Mouse (Mus musculus): ENCODE measurements around the gene Pdlim5. TPM values are rescaled to one million over a fixed set of nuclear protein-coding genes. Genes with fewer than 3 reads are reported as not detected.

Pdlim5 gene
- total RNA-seq, 1 experiment, result 38.8 TPM

DNA sequence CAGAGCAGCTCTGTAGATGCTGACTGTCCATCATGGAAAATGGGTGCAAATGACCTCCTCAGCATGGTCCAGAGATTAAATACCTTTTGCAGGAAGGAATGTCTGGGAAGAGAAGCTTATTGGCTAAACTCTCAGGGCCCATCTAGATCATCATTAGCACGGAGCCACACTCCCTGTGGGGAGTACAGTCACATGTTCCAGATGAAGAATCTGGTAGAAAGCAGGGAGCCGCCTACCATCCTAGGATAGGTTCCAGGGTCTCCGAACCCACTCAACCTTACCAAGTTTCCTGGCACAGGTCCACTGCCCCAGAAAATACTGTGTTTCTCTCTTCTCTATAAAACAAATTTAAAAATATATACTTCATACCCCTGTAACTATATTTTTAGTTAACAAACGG is 57.4 kb downstream of the Pdlim5 start:
- TF ChIP-seq MAFK (IDR thresholded peaks at IDR 0.05; ENCODE audit: insufficient read depth, low read depth, low read length) (no peak), CHD2 (IDR thresholded peaks at IDR 0.05; ENCODE audit: low read depth, low read length) (no peak), HCFC1 (IDR thresholded peaks at IDR 0.05; ENCODE audit: borderline replicate concordance, insufficient read depth, low read length) (no peak), ZNF384 (IDR thresholded peaks at IDR 0.05; ENCODE audit: low read depth, low read length) (no peak), ZC3H11A (IDR thresholded peaks at IDR 0.05; ENCODE audit: borderline replicate concordance, low read depth, low read length) (no peak)
- no peak for DNase-seq (ENCODE audit: low read depth, low spot score)
- in situ Hi-C loops (cut with MboI; ENCODE audit: low sequenced_read_pairs in 2 of 2, unreplicated experiment in 2 of 2), result no loop called here
- Histone ChIP-seq H3K27ac (ENCODE audit: insufficient read depth, low read depth, low read length, poor library complexity, severe bottlenecking) (no peak overlapping the region), H3K4me1 (ENCODE audit: control insufficient read depth in 2 of 2, insufficient read depth in 2 of 2, low read length in 2 of 2, poor library complexity in 1 of 2) (no peaks in the 10 kb centered on the region), H3K4me3 (ENCODE audit: insufficient read depth in 1 of 2, low read depth in 1 of 2, low read length in 2 of 2, poor library complexity in 1 of 2, severe bottlenecking in 1 of 2) (no peak overlapping the region), H3K9me3 (ENCODE audit: control insufficient read depth, insufficient read depth, low read depth, low read length) (no peaks in the 10 kb centered on the region), H3K36me3 (ENCODE audit: control insufficient read depth, insufficient read depth, low read length, poor library complexity, severe bottlenecking) (no peaks in the 10 kb centered on the region), H3K9ac (ENCODE audit: insufficient read depth, low read depth, low read length, poor library complexity, severe bottlenecking) (no peak overlapping the region)

DNA sequence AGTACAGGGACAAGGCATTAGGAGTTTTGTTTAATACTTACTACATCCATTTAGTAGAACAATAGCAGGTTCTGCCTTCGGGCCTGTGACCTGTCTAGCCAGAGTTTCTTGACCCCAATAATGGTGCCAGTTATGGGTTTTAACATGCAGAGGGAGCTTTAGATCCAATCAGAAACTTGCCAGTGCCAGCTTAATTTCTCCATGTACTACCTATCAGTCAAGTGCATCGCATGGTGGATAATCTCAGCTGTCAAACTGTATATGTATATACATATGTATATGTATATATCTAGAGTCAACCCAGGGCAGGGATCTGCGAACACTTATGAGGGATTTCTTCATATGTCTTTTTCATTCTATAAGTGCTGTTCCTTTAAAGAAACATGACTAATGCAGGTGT is 61.0 kb downstream of the Pdlim5 start:
- Histone ChIP-seq H3K9ac (ENCODE audit: insufficient read depth, low read depth, low read length, poor library complexity, severe bottlenecking) (no peak overlapping the region), H3K36me3 (ENCODE audit: control insufficient read depth, insufficient read depth, low read length, poor library complexity, severe bottlenecking) (no peaks in the 10 kb centered on the region), H3K27ac (ENCODE audit: insufficient read depth, low read depth, low read length, poor library complexity, severe bottlenecking) (no peak overlapping the region), H3K4me3 (ENCODE audit: insufficient read depth in 1 of 2, low read depth in 1 of 2, low read length in 2 of 2, poor library complexity in 1 of 2, severe bottlenecking in 1 of 2) (no peak overlapping the region), H3K9me3 (ENCODE audit: control insufficient read depth, insufficient read depth, low read depth, low read length) (no peaks in the 10 kb centered on the region), H3K4me1 (ENCODE audit: control insufficient read depth in 2 of 2, insufficient read depth in 2 of 2, low read length in 2 of 2, poor library complexity in 1 of 2) (peaks cover 0 to 2% of the 10 kb centered on the region in 2 experiments; a peak in 1 of 4 replicates)
- in situ Hi-C loops (cut with MboI; ENCODE audit: low sequenced_read_pairs in 2 of 2, unreplicated experiment in 2 of 2), result no loop called here
- TF ChIP-seq HCFC1 (IDR thresholded peaks at IDR 0.05; ENCODE audit: borderline replicate concordance, insufficient read depth, low read length), result no peak
- TF ChIP-seq ZC3H11A (IDR thresholded peaks at IDR 0.05; ENCODE audit: borderline replicate concordance, low read depth, low read length), result no peak
- no peak for TF ChIP-seq CHD2 (IDR thresholded peaks at IDR 0.05; ENCODE audit: low read depth, low read length)
- no peak for TF ChIP-seq ZNF384 (IDR thresholded peaks at IDR 0.05; ENCODE audit: low read depth, low read length)
- TF ChIP-seq MAFK (IDR thresholded peaks at IDR 0.05; ENCODE audit: insufficient read depth, low read depth, low read length), result no peak
- DNase-seq (ENCODE audit: low read depth, low spot score), result no peak

DNA sequence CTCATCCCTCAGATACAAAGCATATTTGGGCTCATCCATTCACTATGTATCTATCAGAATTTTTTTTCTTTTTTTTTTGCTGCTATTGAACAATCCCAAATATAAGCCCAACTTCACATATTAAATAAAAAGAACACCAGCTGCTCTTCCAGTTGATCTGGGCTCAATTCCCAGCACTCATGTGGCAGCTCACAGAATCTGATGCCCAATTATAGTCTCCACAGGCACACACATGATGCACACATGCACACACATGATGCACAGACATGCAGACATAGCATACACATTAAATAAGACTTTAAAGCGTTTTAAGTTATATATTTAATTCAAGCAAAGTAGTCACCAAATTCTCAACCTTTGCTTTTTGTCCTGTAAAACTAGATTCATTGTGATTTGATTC is 62.0 kb downstream of the Pdlim5 start:
- peaks cover 0 to 2% of the 10 kb centered on the region in 2 experiments; a peak in 1 of 4 replicates for H3K4me1 ChIP-seq (ENCODE audit: control insufficient read depth in 2 of 2, insufficient read depth in 2 of 2, low read length in 2 of 2, poor library complexity in 1 of 2)
- no peaks in the 10 kb centered on the region for H3K9me3 ChIP-seq (ENCODE audit: control insufficient read depth, insufficient read depth, low read depth, low read length)
- no peak for TF ChIP-seq HCFC1 (IDR thresholded peaks at IDR 0.05; ENCODE audit: borderline replicate concordance, insufficient read depth, low read length)
- TF ChIP-seq CHD2 (IDR thresholded peaks at IDR 0.05; ENCODE audit: low read depth, low read length), result no peak
- TF ChIP-seq ZNF384 (IDR thresholded peaks at IDR 0.05; ENCODE audit: low read depth, low read length), result no peak
- TF ChIP-seq MAFK (IDR thresholded peaks at IDR 0.05; ENCODE audit: insufficient read depth, low read depth, low read length), result no peak
- no peak for TF ChIP-seq ZC3H11A (IDR thresholded peaks at IDR 0.05; ENCODE audit: borderline replicate concordance, low read depth, low read length)
- no peak overlapping the region for H3K4me3 ChIP-seq (ENCODE audit: insufficient read depth in 1 of 2, low read depth in 1 of 2, low read length in 2 of 2, poor library complexity in 1 of 2, severe bottlenecking in 1 of 2)
- H3K9ac ChIP-seq (ENCODE audit: insufficient read depth, low read depth, low read length, poor library complexity, severe bottlenecking), result no peak overlapping the region
- H3K27ac ChIP-seq (ENCODE audit: insufficient read depth, low read depth, low read length, poor library complexity, severe bottlenecking), result no peak overlapping the region
- DNase-seq (ENCODE audit: low read depth, low spot score), result no peak
- in situ Hi-C loops (cut with MboI; ENCODE audit: low sequenced_read_pairs in 2 of 2, unreplicated experiment in 2 of 2), result no loop called here
- H3K36me3 ChIP-seq (ENCODE audit: control insufficient read depth, insufficient read depth, low read length, poor library complexity, severe bottlenecking), result no peaks in the 10 kb centered on the region

DNA sequence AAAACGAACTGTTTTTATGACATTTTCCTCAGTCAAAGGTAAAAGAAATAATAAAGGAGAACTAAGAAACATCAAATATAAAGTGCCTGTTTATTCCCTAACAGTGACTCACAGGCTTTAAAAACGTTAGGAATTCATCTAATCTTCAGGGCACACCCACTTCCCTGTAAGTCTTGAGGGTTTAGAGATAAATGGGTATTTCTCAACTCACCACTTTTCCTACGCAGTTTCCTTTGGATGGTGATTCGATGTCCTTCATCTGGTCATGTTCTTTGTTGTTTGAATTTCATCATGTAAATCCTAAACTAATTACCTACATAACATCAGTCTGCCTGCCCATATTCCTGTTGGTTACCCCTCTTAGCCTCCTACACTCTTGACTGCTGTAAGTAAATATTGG is 62.8 kb downstream of the Pdlim5 start:
- no peak overlapping the region for H3K27ac ChIP-seq (ENCODE audit: insufficient read depth, low read depth, low read length, poor library complexity, severe bottlenecking)
- no peaks in the 10 kb centered on the region for H3K36me3 ChIP-seq (ENCODE audit: control insufficient read depth, insufficient read depth, low read length, poor library complexity, severe bottlenecking)
- peaks cover 0 to 2% of the 10 kb centered on the region in 2 experiments; a peak in 1 of 4 replicates for H3K4me1 ChIP-seq (ENCODE audit: control insufficient read depth in 2 of 2, insufficient read depth in 2 of 2, low read length in 2 of 2, poor library complexity in 1 of 2)
- no peak overlapping the region for H3K9ac ChIP-seq (ENCODE audit: insufficient read depth, low read depth, low read length, poor library complexity, severe bottlenecking)
- H3K4me3 ChIP-seq (ENCODE audit: insufficient read depth in 1 of 2, low read depth in 1 of 2, low read length in 2 of 2, poor library complexity in 1 of 2, severe bottlenecking in 1 of 2), result no peak overlapping the region
- no peaks in the 10 kb centered on the region for H3K9me3 ChIP-seq (ENCODE audit: control insufficient read depth, insufficient read depth, low read depth, low read length)
- no peak for DNase-seq (ENCODE audit: low read depth, low spot score)
- no peak for TF ChIP-seq HCFC1 (IDR thresholded peaks at IDR 0.05; ENCODE audit: borderline replicate concordance, insufficient read depth, low read length)
- TF ChIP-seq CHD2 (IDR thresholded peaks at IDR 0.05; ENCODE audit: low read depth, low read length), result no peak
- no peak for TF ChIP-seq ZC3H11A (IDR thresholded peaks at IDR 0.05; ENCODE audit: borderline replicate concordance, low read depth, low read length)
- TF ChIP-seq ZNF384 (IDR thresholded peaks at IDR 0.05; ENCODE audit: low read depth, low read length), result no peak
- TF ChIP-seq MAFK (IDR thresholded peaks at IDR 0.05; ENCODE audit: insufficient read depth, low read depth, low read length), result no peak
- in situ Hi-C loops (cut with MboI; ENCODE audit: low sequenced_read_pairs in 2 of 2, unreplicated experiment in 2 of 2), result no loop called here
